Mouse (Mus musculus) intestine, embryonic 16.5 days (tissue): ENCODE measurements around the gene Ift20. TPM values are rescaled to one million over a fixed set of nuclear protein-coding genes. Genes with fewer than 3 reads are reported as not detected.

Source experiments
- ATAC-seq: fragments of 200-750 bp; cut with Nextera tagmentation; 2 replicates; pipeline ENCODE4 v1.8.0; 2017; ENCODE audit warnings: moderate TSS enrichment, moderate library complexity
- H3K27ac ChIP-seq: fragments of 300-500 bp; sonication (generic); 2 replicates; pipeline ENCODE4 v1.5.1; 2014; ENCODE audit warnings: mild to moderate bottlenecking, low read length
- H3K27me3 ChIP-seq: fragments of 300-500 bp; sonication (generic); replicated peaks from 2 replicates; pipeline ENCODE4 v1.6.1; 2014; ENCODE audit warnings: low read length, control low read depth, mixed read lengths; ENCODE audit not compliant: control insufficient read depth, insufficient read depth
- H3K36me3 ChIP-seq: fragments of 300-500 bp; sonication (generic); 2 replicates; pipeline ENCODE4 v1.6.1; 2014; ENCODE audit warnings: low read length, control low read depth; ENCODE audit not compliant: control insufficient read depth, insufficient read depth
- H3K4me1 ChIP-seq: fragments of 300-500 bp; sonication (generic); 2 replicates; pipeline ENCODE4 v1.6.1; 2014; ENCODE audit warnings: low read length, control low read depth, mixed read lengths; ENCODE audit not compliant: control insufficient read depth, insufficient read depth
- H3K4me2 ChIP-seq: fragments of 300-500 bp; sonication (generic); 2 replicates; pipeline ENCODE4 v1.6.1; 2014; ENCODE audit warnings: low read depth, low read length, control low read depth
- H3K4me3 ChIP-seq: fragments of 300-500 bp; sonication (generic); 2 replicates; pipeline ENCODE4 v1.5.1; 2014; ENCODE audit warnings: mild to moderate bottlenecking, low read length
- H3K9ac ChIP-seq: fragments of 300-500 bp; sonication (generic); 2 replicates; pipeline ENCODE4 v1.6.1; 2014; ENCODE audit warnings: low read depth, low read length
- H3K9me3 ChIP-seq: fragments of 300-500 bp; sonication (generic); 2 replicates; pipeline ENCODE4 v1.6.1; 2016; ENCODE audit warnings: low read length, control low read depth; ENCODE audit not compliant: control insufficient read depth
- WGBS: fragments of 180-500 bp; shearing (Covaris S2); extraction: QIAGEN DNeasy Blood & Tissue Kit; methylation state at CpG from one replicate; pipeline ENCODE4 v1.1.7; 2014; 5-methylcytosine and 5-hydroxymethylcytosine counted together
- polyA plus RNA-seq: library from polyadenylated mRNA; unstranded; fragments of >200 nt; fragmentation: Nextera tagmentation; extraction: Ambion mirVana; gene quantifications from 2 replicates; pipeline ENCODE4 v1.2.1, GENCODE M21; 2015

Gene Ift20
- polyA plus RNA-seq, 1 experiment from 2014 or later: 124 TPM

DNA sequence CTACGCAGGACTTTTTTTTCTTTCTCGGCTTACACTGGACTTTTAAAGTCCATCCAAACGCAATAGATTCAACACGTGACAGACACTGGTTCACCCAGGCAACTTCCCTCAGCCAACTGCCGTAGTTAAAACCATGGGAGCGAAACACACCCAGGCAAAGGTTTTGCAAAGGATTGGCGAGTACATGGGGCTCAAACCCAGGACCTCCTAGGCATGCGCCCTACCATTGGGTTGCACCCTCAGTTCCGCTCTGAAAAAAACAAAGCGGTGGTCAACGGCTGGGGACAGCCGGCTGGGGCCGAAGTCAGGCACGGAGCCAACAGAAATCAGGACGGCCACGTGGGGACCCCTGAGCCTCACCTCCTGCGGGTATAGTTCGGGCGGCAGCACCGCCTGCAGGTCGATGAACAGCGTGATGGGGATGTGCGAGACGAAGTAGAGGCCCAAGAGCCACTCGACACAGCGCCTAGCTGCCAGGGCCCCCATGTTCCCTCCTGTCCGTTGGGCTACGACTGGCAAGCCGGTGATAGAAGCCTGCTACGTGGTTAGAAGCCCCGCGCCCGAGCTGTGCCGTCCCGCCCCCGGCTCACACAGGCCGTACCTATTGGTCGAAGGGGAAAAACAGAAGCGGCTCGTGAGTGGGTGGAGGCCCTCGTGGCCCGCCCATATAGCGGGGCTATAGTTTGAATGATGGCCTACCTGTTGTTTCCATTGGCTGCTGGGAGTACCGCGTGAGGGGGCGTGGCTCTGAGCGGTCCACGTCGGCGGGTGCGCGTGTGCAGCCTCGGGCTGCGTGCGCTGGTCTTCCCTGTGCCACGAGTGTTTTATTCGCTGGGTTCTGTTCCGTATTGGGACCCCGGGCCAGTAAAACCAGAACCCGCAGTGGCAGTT, 14.3 kb downstream of the Ift20 start, which contains the start of gene Tmem97:
Gene Tmem97, minus strand, starts transcription at position 610 of the 891 bp plus-strand sequence.
- Histone ChIP-seq H3K27me3 (no peaks in the 10 kb centered on the region), H3K9me3 (no peaks in the 10 kb centered on the region), H3K36me3 (no peaks in the 10 kb centered on the region), H3K4me3 (peak within 1 kb of the TSS; percentile 68), H3K27ac (peak within 1 kb of the TSS; percentile 84), H3K9ac (peak within 1 kb of the TSS; percentile 78), H3K4me2 (peak within 1 kb of the TSS; percentile 72), H3K4me1 (peaks cover 20% of the 10 kb centered on the region)
- WGBS: under 1% methylated on average over 60 of the region's 60 CpGs
- peak; percentile 99 for ATAC-seq

DNA sequence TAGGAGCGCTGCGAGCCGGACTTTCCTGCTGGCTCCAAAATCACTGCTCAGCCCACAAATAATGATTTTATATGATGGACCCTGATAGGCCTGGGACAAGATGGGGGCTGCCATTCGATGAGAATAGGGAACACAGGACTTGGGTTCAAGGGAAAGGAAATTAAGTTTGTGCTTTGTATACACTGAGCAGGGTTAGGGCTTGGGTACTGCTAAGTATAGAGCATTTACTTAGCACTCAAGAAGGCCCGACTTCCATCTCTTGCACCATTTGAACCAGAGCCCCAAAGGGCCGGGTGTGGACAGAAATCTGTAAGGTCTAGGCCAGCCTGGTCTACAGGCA, 14.9 kb downstream of the Ift20 start:
- peak; percentile 23 for ATAC-seq
- H3K4me3 ChIP-seq: peak overlapping the region; percentile 68
- H3K4me1 ChIP-seq: peaks cover 20% of the 10 kb centered on the region
- H3K9me3 ChIP-seq: no peaks in the 10 kb centered on the region
- H3K9ac ChIP-seq: peak overlapping the region; percentile 73
- H3K27ac ChIP-seq: peak overlapping the region; percentile 78; the same call in 1 of the 2 replicates
- no peaks in the 10 kb centered on the region for H3K36me3 ChIP-seq
- 35% methylated on average over 6 of the region's 6 CpGs for WGBS
- peak overlapping the region; percentile 72 for H3K4me2 ChIP-seq
- no peaks in the 10 kb centered on the region for H3K27me3 ChIP-seq

DNA sequence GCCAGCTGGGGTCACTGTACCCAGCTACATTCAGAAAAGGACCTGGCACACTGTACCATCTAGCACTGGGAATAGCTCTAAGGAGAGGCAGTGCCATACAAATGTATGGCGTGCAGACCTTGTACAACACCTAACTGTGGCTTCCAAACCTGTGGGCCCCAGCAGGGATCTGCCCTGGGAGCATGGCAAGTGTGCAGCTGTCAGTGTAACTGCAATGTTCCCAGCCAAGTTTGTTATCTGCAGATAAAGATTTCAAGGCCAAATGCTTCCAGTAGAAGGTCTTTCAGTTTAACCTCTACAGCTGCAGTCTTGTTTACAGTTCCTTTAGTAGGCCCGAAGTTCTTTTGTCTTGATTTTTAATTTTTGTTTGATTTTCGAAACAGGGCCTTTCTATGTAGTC, 19.5 kb downstream of the Ift20 start:
- peak; percentile 46 for ATAC-seq
- Histone ChIP-seq H3K9ac (peak overlapping the region; percentile 51), H3K36me3 (no peaks in the 10 kb centered on the region), H3K27me3 (no peaks in the 10 kb centered on the region), H3K9me3 (no peaks in the 10 kb centered on the region), H3K4me2 (no peak overlapping the region), H3K4me1 (peaks cover 4% of the 10 kb centered on the region; the same call in 1 of the 2 replicates), H3K4me3 (no peak overlapping the region), H3K27ac (peak overlapping the region; percentile 93)
- WGBS: 57% methylated on average over 3 of the region's 3 CpGs

DNA sequence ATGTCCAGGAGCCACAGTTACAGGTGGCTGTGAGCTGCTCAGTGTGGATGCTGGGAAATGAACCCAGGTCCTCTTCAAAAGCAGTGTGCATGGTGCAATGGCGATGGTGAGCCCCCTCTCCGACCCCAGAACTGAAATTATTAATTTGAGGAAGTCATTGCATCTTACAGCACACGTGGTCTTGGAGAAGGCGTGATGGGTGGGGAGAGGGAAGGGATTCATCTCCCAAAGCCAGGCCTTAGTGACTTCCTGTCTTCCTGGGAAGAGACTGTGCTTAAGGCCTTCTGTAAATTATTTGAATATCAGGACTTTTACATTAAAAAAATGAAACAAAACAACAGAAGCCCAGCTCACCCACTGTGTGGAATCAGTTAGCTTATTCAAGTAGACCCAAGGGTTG, 19.9 kb downstream of the Ift20 start:
- H3K4me3 ChIP-seq: no peak overlapping the region
- H3K4me2 ChIP-seq: no peak overlapping the region
- no peaks in the 10 kb centered on the region for H3K27me3 ChIP-seq
- ATAC-seq: no peak
- H3K9ac ChIP-seq: 0 out of 2 replicates have a peak overlapping the region, but pooled peaks have one; percentile 51
- H3K36me3 ChIP-seq: no peaks in the 10 kb centered on the region
- no peaks in the 10 kb centered on the region for H3K9me3 ChIP-seq
- peaks cover 4% of the 10 kb centered on the region; the same call in 1 of the 2 replicates for H3K4me1 ChIP-seq
- H3K27ac ChIP-seq: peak overlapping the region; percentile 93
- 64% methylated on average over 4 of the region's 4 CpGs for WGBS

DNA sequence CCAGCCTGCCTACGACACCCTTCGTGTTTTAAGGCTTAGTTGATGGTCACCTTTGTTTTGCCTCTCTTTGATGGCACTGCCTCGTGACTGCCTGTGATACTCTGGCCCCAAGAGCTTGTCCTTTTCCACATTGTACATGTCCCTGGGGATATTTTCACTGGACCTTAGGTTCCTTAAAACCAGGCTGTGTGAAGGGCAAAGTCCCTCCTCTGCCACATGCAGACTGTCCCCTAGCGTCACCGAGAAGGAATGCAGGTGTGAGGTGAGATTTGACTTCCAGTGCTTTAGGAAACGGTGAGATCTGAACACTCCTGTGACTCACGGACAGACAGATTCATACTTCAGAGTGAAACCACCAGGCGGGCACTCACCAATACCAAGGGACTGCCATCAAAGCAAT, 21.1 kb downstream of the Ift20 start:
- H3K9ac ChIP-seq: no peak overlapping the region; the same call in 1 of the 2 replicates
- no peak overlapping the region for H3K4me3 ChIP-seq
- H3K27ac ChIP-seq: 0 out of 2 replicates have a peak overlapping the region, but pooled peaks have one; percentile 27
- H3K36me3 ChIP-seq: no peaks in the 10 kb centered on the region
- H3K4me1 ChIP-seq: peaks cover 4% of the 10 kb centered on the region; the same call in 1 of the 2 replicates
- H3K9me3 ChIP-seq: no peaks in the 10 kb centered on the region
- H3K4me2 ChIP-seq: no peak overlapping the region
- H3K27me3 ChIP-seq: no peaks in the 10 kb centered on the region
- ATAC-seq: 0 out of 2 replicates have a peak, but pooled peaks have one; percentile 21
- 56% methylated on average over 8 of the region's 8 CpGs for WGBS

DNA sequence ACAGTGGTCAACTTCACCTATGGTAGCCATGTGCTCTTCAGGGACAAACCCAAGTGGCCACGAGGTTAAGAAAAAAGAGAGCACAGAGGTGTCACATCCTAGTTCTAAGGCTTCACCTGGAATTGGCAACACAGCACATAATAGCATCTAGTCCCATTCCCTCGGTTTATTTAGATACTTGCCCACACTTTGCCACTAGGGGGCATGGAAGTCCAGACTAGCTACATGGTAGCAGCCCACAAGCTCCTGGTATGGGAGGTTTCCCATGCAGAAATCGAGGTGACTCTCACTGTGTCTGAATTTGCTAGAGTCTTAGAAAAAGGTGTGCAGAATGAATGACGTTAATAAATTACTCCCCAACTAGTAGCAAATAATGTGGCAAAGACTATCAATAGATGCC, 24.3 kb downstream of the Ift20 start:
- Histone ChIP-seq H3K4me1 (peaks cover 4% of the 10 kb centered on the region; the same call in 1 of the 2 replicates), H3K27ac (no peak overlapping the region), H3K4me3 (no peak overlapping the region), H3K9me3 (no peaks in the 10 kb centered on the region), H3K9ac (no peak overlapping the region), H3K4me2 (no peak overlapping the region), H3K27me3 (no peaks in the 10 kb centered on the region), H3K36me3 (0 out of 2 replicates have a peak, but pooled peaks cover 2% of the 10 kb centered on the region)
- ATAC-seq: peak; percentile 58; the same call in 1 of the 2 replicates
- WGBS: 14% methylated on average over 4 of the region's 4 CpGs

DNA sequence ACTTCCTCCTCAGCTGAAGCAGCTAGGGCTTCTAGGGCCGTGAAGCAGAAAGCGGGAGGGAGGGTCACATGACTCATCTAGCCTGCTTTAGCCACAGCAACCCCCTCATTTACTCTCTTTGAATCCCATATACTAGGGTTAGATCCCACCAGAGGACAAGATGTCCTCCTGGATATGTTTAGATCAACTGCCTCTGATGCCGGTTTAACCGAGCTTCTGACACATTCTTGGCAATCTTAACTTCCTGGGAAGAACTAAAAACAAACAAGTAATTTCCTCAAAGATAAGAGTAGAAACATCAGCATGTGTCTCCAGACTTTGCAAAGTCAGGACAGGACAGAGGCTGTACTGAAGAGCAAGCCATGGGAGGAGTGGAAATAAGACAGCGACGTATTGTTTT, 30.6 kb downstream of the Ift20 start:
- no peak for ATAC-seq

DNA sequence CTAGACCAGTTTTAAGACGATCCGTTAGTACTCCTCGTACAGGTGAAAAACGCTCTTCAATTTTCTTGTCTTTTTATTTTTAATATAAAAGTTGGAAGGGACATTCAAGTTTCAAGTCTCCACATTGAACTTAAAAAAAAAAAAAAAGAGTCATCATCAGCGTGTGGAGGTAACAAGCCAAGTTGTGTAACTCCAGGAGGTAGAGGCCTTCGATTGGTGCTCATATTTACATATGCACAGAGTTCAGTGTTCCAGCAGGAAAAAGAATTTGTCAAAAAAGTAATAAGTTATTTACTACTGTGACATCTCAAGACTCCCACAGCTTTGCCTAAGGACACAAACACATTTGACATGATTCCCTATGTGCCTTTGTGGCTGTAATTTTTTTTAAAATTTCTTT, 31.5 kb downstream of the Ift20 start:
- H3K36me3 ChIP-seq: 0 out of 2 replicates have a peak, but pooled peaks cover 4% of the 10 kb centered on the region
- ATAC-seq: no peak
- no peaks in the 10 kb centered on the region for H3K9me3 ChIP-seq
- H3K27me3 ChIP-seq: no peaks in the 10 kb centered on the region
- no peak overlapping the region for H3K9ac ChIP-seq
- 90% methylated on average over 6 of the region's 6 CpGs for WGBS
- no peak overlapping the region for H3K4me3 ChIP-seq
- H3K27ac ChIP-seq: no peak overlapping the region
- H3K4me1 ChIP-seq: no peaks in the 10 kb centered on the region
- H3K4me2 ChIP-seq: no peak overlapping the region

More for the DNA sequence above, 30.6 kb downstream of the Ift20 start:
- Histone ChIP-seq H3K36me3 (0 out of 2 replicates have a peak, but pooled peaks cover 4% of the 10 kb centered on the region), H3K9ac (no peak overlapping the region), H3K27me3 (no peaks in the 10 kb centered on the region), H3K4me1 (no peaks in the 10 kb centered on the region), H3K4me2 (no peak overlapping the region), H3K27ac (no peak overlapping the region), H3K9me3 (no peaks in the 10 kb centered on the region), H3K4me3 (no peak overlapping the region)
- WGBS: 46% methylated on average over 6 of the region's 6 CpGs

DNA sequence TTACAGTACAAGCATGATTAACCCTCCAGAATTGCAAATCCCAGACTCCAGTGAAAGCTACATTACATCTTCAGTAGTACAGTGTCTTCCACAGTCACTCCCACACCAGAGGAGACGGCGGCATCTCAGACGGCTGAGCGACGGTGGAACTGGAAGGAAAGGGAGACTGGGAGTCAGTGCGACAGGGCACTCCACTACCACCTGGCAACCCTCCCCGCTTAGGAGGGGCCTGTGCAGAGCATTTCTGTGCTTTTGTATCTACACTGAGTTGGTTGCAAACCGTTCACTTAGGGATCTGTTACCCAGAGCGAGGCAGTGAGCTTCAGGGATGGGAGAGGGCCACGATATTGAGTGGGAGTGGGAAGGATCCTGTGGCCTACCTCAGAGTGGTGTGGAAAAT, 32.7 kb downstream of the Ift20 start:
- WGBS: 85% methylated on average over 10 of the region's 10 CpGs
- no peaks in the 10 kb centered on the region for H3K27me3 ChIP-seq
- no peak overlapping the region for H3K4me2 ChIP-seq
- no peak for ATAC-seq
- H3K27ac ChIP-seq: no peak overlapping the region
- no peaks in the 10 kb centered on the region for H3K9me3 ChIP-seq
- H3K9ac ChIP-seq: no peak overlapping the region
- H3K4me1 ChIP-seq: no peaks in the 10 kb centered on the region
- 0 out of 2 replicates have a peak, but pooled peaks cover 8% of the 10 kb centered on the region for H3K36me3 ChIP-seq
- no peak overlapping the region for H3K4me3 ChIP-seq
